13 mouse cellular contexts compared by ENCODE assay signal in the genomic region with DNA sequence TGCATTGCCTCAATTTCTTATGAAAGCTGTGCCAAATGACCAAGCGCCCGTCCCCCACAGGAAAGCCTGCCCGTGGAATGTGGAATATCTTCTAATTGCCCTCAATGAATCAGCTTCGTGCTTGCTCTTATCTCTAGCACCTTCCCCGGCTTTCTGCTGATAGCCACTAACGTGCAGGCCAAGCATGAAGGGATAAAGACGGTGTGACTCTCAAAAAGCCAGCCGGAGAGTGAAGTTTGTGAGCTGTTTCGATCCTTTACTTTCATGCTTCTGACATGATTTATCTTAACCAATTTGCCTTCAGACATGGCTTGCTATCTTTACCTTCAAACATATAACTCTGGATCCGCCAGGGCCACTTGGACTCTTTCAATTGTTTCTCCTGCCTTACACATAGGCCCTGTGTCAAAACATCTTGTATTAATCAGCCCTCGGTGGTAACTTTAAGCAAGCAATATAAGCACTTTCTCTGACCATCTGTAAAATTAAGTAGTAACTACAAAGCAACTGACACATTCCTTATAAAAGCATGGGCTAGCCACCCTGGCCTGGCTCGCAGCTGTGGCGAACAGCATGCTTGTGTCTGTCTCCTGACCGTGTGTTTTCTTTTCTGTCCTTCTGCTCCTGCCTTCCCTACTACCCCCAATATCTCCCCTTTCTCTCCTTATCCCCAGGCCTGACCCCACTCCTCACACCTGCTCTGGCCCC.
DNase-seq lines count a peak whose midpoint lies in the region; ATAC-seq and TF ChIP-seq lines count a peak whose summit lies in the region.
"Had no signal": no experiment of that assay in that cellular context is flagged by ENCODE, and none has a peak within 500 bp of the region (broad histone marks: within the 10 kb centered on the region; RNA-seq: fewer than 3 reads in every experiment).

No protein-coding gene starts in this region.

- H3K27ac ChIP-seq in forebrain, embryonic 14.5 days (ENCODE audit: low read depth, low read length) = no peak overlapping the region
- no peak overlapping the region for H3K27ac ChIP-seq in forebrain, embryonic 10.5 days
- no peak overlapping the region for H3K27ac ChIP-seq in limb, embryonic 14.5 days (replicated peaks; ENCODE audit: low read depth, low read length)
- H3K27ac ChIP-seq: hindbrain, embryonic 12.5 days; limb, embryonic 15.5 days had no signal

- no peaks in the 10 kb centered on the region for H3K27me3 ChIP-seq in forebrain, embryonic 14.5 days (replicated peaks; ENCODE audit: control insufficient read depth, insufficient read depth, low read length)
- H3K27me3 ChIP-seq in forebrain, embryonic 10.5 days (ENCODE audit: poor library complexity, severe bottlenecking) = no peaks in the 10 kb centered on the region
- H3K27me3 ChIP-seq in limb, embryonic 14.5 days (ENCODE audit: control insufficient read depth, insufficient read depth, low read length) = no peaks in the 10 kb centered on the region
- H3K27me3 ChIP-seq: hindbrain, embryonic 12.5 days; limb, embryonic 15.5 days had no signal

- H3K9me3 ChIP-seq in forebrain, embryonic 14.5 days (replicated peaks; ENCODE audit: control insufficient read depth, low read length) = no peaks in the 10 kb centered on the region
- H3K9me3 ChIP-seq in forebrain, embryonic 10.5 days = no peaks in the 10 kb centered on the region
- no peaks in the 10 kb centered on the region for H3K9me3 ChIP-seq in limb, embryonic 14.5 days (ENCODE audit: control insufficient read depth, low read length)
- H3K9me3 ChIP-seq: hindbrain, embryonic 12.5 days; limb, embryonic 15.5 days had no signal

- no peak overlapping the region for H3K9ac ChIP-seq in forebrain, embryonic 14.5 days (ENCODE audit: low read length)
- no peak overlapping the region for H3K9ac ChIP-seq in limb, embryonic 14.5 days (ENCODE audit: low read depth, low read length, severe bottlenecking)
- H3K9ac ChIP-seq: forebrain, postnatal 0 days; hindbrain, embryonic 12.5 days; limb, embryonic 15.5 days had no signal

- no peaks in the 10 kb centered on the region for H3K36me3 ChIP-seq in forebrain, embryonic 14.5 days (ENCODE audit: control insufficient read depth, insufficient read depth, low read length)
- no peaks in the 10 kb centered on the region for H3K36me3 ChIP-seq in forebrain, embryonic 10.5 days (replicated peaks)
- H3K36me3 ChIP-seq in limb, embryonic 14.5 days (ENCODE audit: control insufficient read depth, insufficient read depth, low read length) = no peaks in the 10 kb centered on the region
- H3K36me3 ChIP-seq: hindbrain, embryonic 12.5 days; limb, embryonic 15.5 days had no signal

- peak; percentile 21 for DNase-seq in forebrain, embryonic 14.5 days (ENCODE audit: low spot score)
- no peak for DNase-seq in forebrain, embryonic 10.5 days (ENCODE audit: extremely low spot score, low spot score)
- DNase-seq in urinary bladder, postnatal 14 days (ENCODE audit: low spot score) = peak; percentile 19
- no peak for DNase-seq in urinary bladder, postnatal 4 days (ENCODE audit: low spot score in 2 of 2)
- DNase-seq in limb, embryonic 14.5 days (ENCODE audit: low spot score) = no peak
- no peak for DNase-seq in retina, postnatal 1 day
- DNase-seq in thymus, postnatal 4 days = no peak
- DNase-seq in thymus, postnatal 36 days = no peak
- DNase-seq: adrenal gland, postnatal 14 days; forebrain, postnatal 0 days; thymus, postnatal 25 days had no signal

- 48% methylated on average over 14 of the region's 14 CpGs for WGBS in forebrain, embryonic 14.5 days
- 53% methylated on average over 14 of the region's 14 CpGs for WGBS in forebrain, embryonic 10.5 days
- WGBS in limb, embryonic 14.5 days = 13% methylated on average over 14 of the region's 14 CpGs

- no peak for ATAC-seq in forebrain, embryonic 14.5 days
- peak; percentile 41 for ATAC-seq in limb, embryonic 14.5 days (ENCODE audit: low FRiP score, low read depth)
- ATAC-seq: forebrain, postnatal 0 days had no signal

- H3K4me2 ChIP-seq in forebrain, embryonic 14.5 days (ENCODE audit: low read length) = no peak overlapping the region
- no peak overlapping the region for H3K4me2 ChIP-seq in limb, embryonic 14.5 days (replicated peaks; ENCODE audit: low read depth, low read length, severe bottlenecking)
- H3K4me2 ChIP-seq: hindbrain, embryonic 12.5 days; limb, embryonic 15.5 days had no signal

- no peak overlapping the region for H3K4me3 ChIP-seq in forebrain, embryonic 14.5 days (ENCODE audit: low read depth, low read length)
- no peak overlapping the region for H3K4me3 ChIP-seq in forebrain, embryonic 10.5 days
- H3K4me3 ChIP-seq in limb, embryonic 14.5 days (replicated peaks; ENCODE audit: low read length) = no peak overlapping the region
- H3K4me3 ChIP-seq: hindbrain, embryonic 12.5 days; limb, embryonic 15.5 days had no signal

- TF ChIP-seq POLR2A in limb, embryonic 14.5 days (IDR thresholded peaks at IDR 0.05; ENCODE audit: borderline replicate concordance, extremely low read depth, insufficient read depth, insufficient read length) = no peak

- H3K4me1 ChIP-seq in forebrain, embryonic 14.5 days (ENCODE audit: control insufficient read depth, insufficient read depth, low read length) = 0 out of 2 replicates have a peak, but pooled peaks cover 3% of the 10 kb centered on the region
- H3K4me1 ChIP-seq in forebrain, embryonic 10.5 days = peaks cover 11% of the 10 kb centered on the region
- H3K4me1 ChIP-seq in limb, embryonic 14.5 days (ENCODE audit: control insufficient read depth, insufficient read depth, low read length) = peaks cover 25% of the 10 kb centered on the region
- H3K4me1 ChIP-seq: hindbrain, embryonic 12.5 days had no signal

Comparison
In these comparisons a context has a peak if more than half of its experiments do, and no peak if none do; other contexts are left out.
1. DNase-seq: peak in forebrain, embryonic 14.5 days (single experiment) and urinary bladder, postnatal 14 days (single experiment); none in forebrain, embryonic 10.5 days (single experiment), urinary bladder, postnatal 4 days (0 of 2), limb, embryonic 14.5 days (single experiment), retina, postnatal 1 day (single experiment), thymus, postnatal 4 days (single experiment) and thymus, postnatal 36 days (0 of 2).